Mouse (Mus musculus) hindbrain, postnatal 0 days (tissue): Measurements from ENCODE around the gene Eif2b5. TPM values are rescaled to one million over a fixed set of nuclear protein-coding genes. Genes with fewer than 3 reads are reported as not detected.

ENCODE experiments used
- ATAC-seq: fragments of 200-750 bp; cut with Nextera tagmentation; 2 replicates; pipeline ENCODE4 v1.8.0; 2017; ENCODE audit warnings: mild to moderate bottlenecking, moderate TSS enrichment, moderate library complexity
- DNase-seq: peaks from one replicate; pipeline ENCODE4 v3.0.0-alpha.2; 2015; ENCODE audit warnings: low spot score
- H3K27ac ChIP-seq: fragments of 300-500 bp; sonication (generic); 2 replicates; pipeline ENCODE4 v1.5.1; 2014; ENCODE audit warnings: mild to moderate bottlenecking
- H3K27me3 ChIP-seq: fragments of 300-500 bp; sonication (generic); 2 replicates; pipeline ENCODE4 v1.6.1; 2014; ENCODE audit warnings: low read length, mixed read lengths; ENCODE audit not compliant: insufficient read depth
- H3K36me3 ChIP-seq: fragments of 300-500 bp; sonication (generic); 2 replicates; pipeline ENCODE4 v1.6.1; 2014; ENCODE audit warnings: low read length, mixed read lengths; ENCODE audit not compliant: insufficient read depth
- H3K4me1 ChIP-seq: fragments of 300-500 bp; sonication (generic); 2 replicates; pipeline ENCODE4 v1.6.1; 2014; ENCODE audit warnings: antibody characterized with exemption, low read length, mixed read lengths; ENCODE audit not compliant: insufficient read depth
- H3K4me2 ChIP-seq: fragments of 300-500 bp; sonication (generic); 2 replicates; pipeline ENCODE4 v1.6.1; 2014; ENCODE audit warnings: low read depth, mild to moderate bottlenecking, low read length, moderate library complexity, mixed read lengths
- H3K4me3 ChIP-seq: fragments of 300-500 bp; sonication (generic); 2 replicates; pipeline ENCODE4 v1.5.1; 2014; ENCODE audit warnings: low read length
- H3K9ac ChIP-seq: fragments of 300-500 bp; sonication (generic); replicated peaks from 2 replicates; pipeline ENCODE4 v1.6.1; 2014; ENCODE audit warnings: mild to moderate bottlenecking, low read length, moderate library complexity, mixed read lengths
- H3K9me3 ChIP-seq: fragments of 300-500 bp; sonication (generic); 2 replicates; pipeline ENCODE4 v1.6.1; 2016; ENCODE audit warnings: low read length, mixed read lengths
- CTCF ChIP-seq: IDR thresholded peaks from 2 replicates; pipeline ENCODE4 v1.5.1; 2016; ENCODE audit warnings: antibody characterized with exemption, control low read depth, low read depth
- WGBS: fragments of 180-500 bp; shearing (Covaris S2); extraction: QIAGEN DNeasy Blood & Tissue Kit; methylation state at CpG from one replicate; pipeline ENCODE4 v1.1.7; 2014; 5-methylcytosine and 5-hydroxymethylcytosine counted together
- polyA plus RNA-seq: library from polyadenylated mRNA; unstranded; fragments of >200 nt; fragmentation: Nextera tagmentation; extraction: Ambion mirVana; gene quantifications from 2 replicates; pipeline ENCODE4 v1.2.1, GENCODE M21; 2015
- total RNA-seq: library from RNA; depleted of rRNA; stranded (reverse); fragments of >200 nt; gene quantifications from 2 replicates; pipeline ENCODE4 v1.2.3, GENCODE M21; 2014

Gene Eif2b5
- total and polyA plus RNA-seq, 2 experiments from 2014 or later = 80.9 to 102 TPM

- Histone ChIP-seq H3K4me1 (no peaks in the 10 kb centered on the region), H3K9me3 (no peaks in the 10 kb centered on the region), H3K36me3 (no peaks in the 10 kb centered on the region), H3K9ac (no peak overlapping the region), H3K27me3 (no peaks in the 10 kb centered on the region), H3K4me2 (no peak overlapping the region), H3K27ac (no peak overlapping the region), H3K4me3 (no peak overlapping the region)
- no peak for DNase-seq
- 71% methylated on average over 1 of the region's 1 CpGs for WGBS
- no peak for TF ChIP-seq CTCF
- ATAC-seq = no peak
Observed at GRCm38 (mm10) chr16:20471686-20472085, 26.9 kb upstream of the Eif2b5 start.

- ATAC-seq (no peak), DNase-seq (no peak)
- no peaks in the 10 kb centered on the region for H3K4me1 ChIP-seq
- no peak overlapping the region for H3K4me2 ChIP-seq
- no peak overlapping the region for H3K9ac ChIP-seq
- no peaks in the 10 kb centered on the region for H3K36me3 ChIP-seq
- 63% methylated on average over 1 of the region's 1 CpGs for WGBS
- no peaks in the 10 kb centered on the region for H3K27me3 ChIP-seq
- no peak overlapping the region for H3K4me3 ChIP-seq
- no peaks in the 10 kb centered on the region for H3K9me3 ChIP-seq
- H3K27ac ChIP-seq = no peak overlapping the region
- no peak for TF ChIP-seq CTCF
Observed at GRCm38 (mm10) chr16:20473748-20474147, 24.9 kb upstream of the Eif2b5 start.

GRCm38 (mm10) chr16:20474211-20474610, 24.4 kb upstream of the Eif2b5 start:
- Histone ChIP-seq H3K4me2 (no peak overlapping the region), H3K36me3 (no peaks in the 10 kb centered on the region), H3K9me3 (no peaks in the 10 kb centered on the region), H3K4me3 (no peak overlapping the region), H3K27ac (no peak overlapping the region), H3K9ac (no peak overlapping the region), H3K27me3 (no peaks in the 10 kb centered on the region), H3K4me1 (no peaks in the 10 kb centered on the region)
- WGBS = 90% methylated on average over 8 of the region's 8 CpGs
- ATAC-seq = no peak
- DNase-seq = no peak
- no peak for TF ChIP-seq CTCF

GRCm38 (mm10) chr16:20474786-20475185, 23.8 kb upstream of the Eif2b5 start:
- Histone ChIP-seq H3K9me3 (no peaks in the 10 kb centered on the region), H3K27me3 (no peaks in the 10 kb centered on the region), H3K36me3 (no peaks in the 10 kb centered on the region), H3K4me1 (no peaks in the 10 kb centered on the region), H3K4me2 (no peak overlapping the region), H3K4me3 (no peak overlapping the region), H3K9ac (no peak overlapping the region), H3K27ac (no peak overlapping the region)
- no peak for DNase-seq
- ATAC-seq = no peak
- no peak for TF ChIP-seq CTCF
- 88% methylated on average over 6 of the region's 6 CpGs for WGBS

- Histone ChIP-seq H3K9me3 (no peaks in the 10 kb centered on the region), H3K4me2 (no peak overlapping the region), H3K27ac (no peak overlapping the region), H3K27me3 (no peaks in the 10 kb centered on the region), H3K4me3 (no peak overlapping the region), H3K36me3 (no peaks in the 10 kb centered on the region), H3K4me1 (no peaks in the 10 kb centered on the region), H3K9ac (no peak overlapping the region)
- TF ChIP-seq CTCF = no peak
- WGBS = 96% methylated on average over 1 of the region's 1 CpGs
- DNase-seq = no peak
- ATAC-seq = no peak
Observed at GRCm38 (mm10) chr16:20475335-20475734, 23.3 kb upstream of the Eif2b5 start.

- ATAC-seq (no peak), DNase-seq (no peak)
- no peaks in the 10 kb centered on the region for H3K36me3 ChIP-seq
- WGBS = 41% methylated on average over 1 of the region's 1 CpGs
- H3K4me1 ChIP-seq = no peaks in the 10 kb centered on the region
- H3K27ac ChIP-seq = no peak overlapping the region
- no peak overlapping the region for H3K4me3 ChIP-seq
- H3K9me3 ChIP-seq = no peaks in the 10 kb centered on the region
- H3K9ac ChIP-seq = no peak overlapping the region
- H3K4me2 ChIP-seq = no peak overlapping the region
- TF ChIP-seq CTCF = no peak
- H3K27me3 ChIP-seq = no peaks in the 10 kb centered on the region
Observed at GRCm38 (mm10) chr16:20476857-20477256, 21.8 kb upstream of the Eif2b5 start.

GRCm38 (mm10) chr16:20477270-20477669, 21.3 kb upstream of the Eif2b5 start:
- DNase-seq (no peak), ATAC-seq (no peak)
- Histone ChIP-seq H3K36me3 (no peaks in the 10 kb centered on the region), H3K9ac (no peak overlapping the region), H3K9me3 (no peaks in the 10 kb centered on the region), H3K27me3 (no peaks in the 10 kb centered on the region), H3K4me2 (no peak overlapping the region), H3K27ac (no peak overlapping the region), H3K4me3 (no peak overlapping the region), H3K4me1 (no peaks in the 10 kb centered on the region)
- TF ChIP-seq CTCF = no peak
- 70% methylated on average over 3 of the region's 3 CpGs for WGBS
